In genomic region chr10:73749021-73749420, GRCm38 (mm10) we compare ENCODE assay signal across 13 mouse cellular contexts.
"Had no signal": no experiment of that assay in that cellular context is flagged by ENCODE, and none has a peak within 500 bp of the region (broad histone marks: within the 10 kb centered on the region; RNA-seq: fewer than 3 reads in every experiment).

No protein-coding gene starts in this region.

- H3K9ac ChIP-seq: liver, embryonic 15.5 days; midbrain, embryonic 15.5 days had no signal

- H3K36me3 ChIP-seq: limb, embryonic 10.5 days; liver, embryonic 15.5 days; midbrain, embryonic 15.5 days had no signal

- H3K4me1 ChIP-seq: limb, embryonic 10.5 days; liver, embryonic 15.5 days; midbrain, embryonic 15.5 days had no signal

- H3K27me3 ChIP-seq: liver, embryonic 15.5 days; midbrain, embryonic 15.5 days had no signal

- DNase-seq: kidney, postnatal 10 days; kidney, postnatal 4 days; lung, adult 2 months; lung, postnatal 36 days; right cerebral cortex, adult 18-20 months; right cerebral cortex, postnatal 25 days; thymus, postnatal 36 days had no signal

- H3K9me3 ChIP-seq: limb, embryonic 10.5 days; liver, embryonic 15.5 days; midbrain, embryonic 15.5 days had no signal

- H3K27ac ChIP-seq: layer of hippocampus, adult 2 months; limb, embryonic 10.5 days; liver, embryonic 15.5 days; midbrain, embryonic 15.5 days had no signal

- ATAC-seq: lung, postnatal 0 days; midbrain, embryonic 15.5 days had no signal

- H3K4me3 ChIP-seq: layer of hippocampus, adult 2 months; limb, embryonic 10.5 days; liver, embryonic 15.5 days; midbrain, embryonic 15.5 days had no signal

- H3K4me2 ChIP-seq: liver, embryonic 11.5 days; liver, embryonic 15.5 days; midbrain, embryonic 15.5 days had no signal
